Mouse (Mus musculus): ENCODE results near the gene Ddx27. TPM values are rescaled to one million over a fixed set of nuclear protein-coding genes. Genes with fewer than 3 reads are reported as not detected.

Gene Ddx27
- 37.3 and 38.0 TPM in 2 replicates for polyA plus RNA-seq (2015; fragmentation: Nextera tagmentation; extraction: Ambion mirVana)

DNA sequence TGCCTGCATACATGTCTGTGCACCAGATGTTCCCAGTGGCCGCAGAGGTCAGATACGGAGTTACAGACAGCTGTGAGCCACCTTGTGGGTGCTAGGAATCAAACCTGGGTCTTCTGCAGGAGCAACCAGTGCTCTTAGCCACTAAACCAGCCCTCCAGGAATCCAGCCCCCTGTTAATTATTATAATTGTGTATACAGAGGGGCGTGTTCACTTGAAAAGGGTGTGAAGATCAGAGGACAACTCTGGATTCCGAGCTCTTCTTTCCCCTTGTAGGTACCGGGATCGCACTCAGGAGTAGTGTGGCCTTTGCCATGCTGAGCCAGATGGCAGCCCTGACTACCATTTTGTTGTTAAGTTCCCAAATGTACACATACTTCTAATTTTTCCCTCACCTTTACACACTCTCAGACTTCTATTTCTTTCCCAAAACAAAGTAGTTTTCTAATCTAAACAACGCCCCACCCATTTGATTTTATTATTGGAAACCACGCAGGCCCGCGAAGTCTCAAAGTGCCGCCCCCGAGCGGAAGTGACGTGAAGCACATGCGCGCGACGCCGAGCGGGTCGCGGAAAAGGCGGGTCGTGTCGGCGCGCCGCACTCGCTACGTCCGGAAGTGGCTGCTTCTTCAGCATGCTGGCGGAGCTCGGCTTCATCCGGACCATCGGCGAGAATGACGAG is at the start of gene Ddx27:
Ddx27 (plus strand) TSS at position 492 of the 680 bp plus-strand sequence.
- peaks cover 20% of the 10 kb centered on the region for H3K36me3 ChIP-seq
- H3K4me2 ChIP-seq: peak within 1 kb of the TSS; percentile 95
- peak within 1 kb of the TSS; percentile 93 for H3K4me3 ChIP-seq
- peak; percentile 90 for ATAC-seq (ENCODE audit: low FRiP score)
- peak within 1 kb of the TSS; percentile 85 for H3K27ac ChIP-seq
- no peaks in the 10 kb centered on the region for H3K9me3 ChIP-seq
- 0 out of 2 replicates have a peak, but pooled peaks cover 4% of the 10 kb centered on the region for H3K27me3 ChIP-seq
- H3K9ac ChIP-seq: peak within 1 kb of the TSS; percentile 90
- 2% methylated on average over 37 of the region's 37 CpGs for WGBS
- peaks cover 18% of the 10 kb centered on the region for H3K4me1 ChIP-seq (replicated peaks)

DNA sequence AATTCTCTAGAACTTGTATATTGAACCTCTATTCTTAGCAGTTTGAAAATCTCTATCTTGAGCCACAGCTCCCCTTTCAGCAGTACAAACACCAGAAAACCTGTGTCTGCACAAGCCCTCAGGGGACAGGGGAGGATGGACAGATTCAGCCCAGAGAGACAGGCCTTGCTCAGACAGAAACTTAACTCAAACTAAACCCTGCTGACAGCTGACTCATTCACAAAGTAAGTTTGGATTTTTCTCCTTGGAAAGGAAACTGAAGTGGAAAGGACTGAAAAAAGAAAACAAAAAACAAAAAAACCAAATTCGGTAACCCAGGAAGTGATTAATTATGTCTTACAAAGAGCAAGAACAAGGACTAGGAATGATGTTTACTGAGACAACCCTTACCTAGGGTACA is 41.8 kb upstream of the Ddx27 start:
- Histone ChIP-seq H3K9me3 (no peaks in the 10 kb centered on the region), H3K4me3 (no peak overlapping the region), H3K36me3 (no peaks in the 10 kb centered on the region), H3K9ac (no peak overlapping the region), H3K27ac (no peak overlapping the region), H3K4me2 (no peak overlapping the region), H3K4me1 (replicated peaks) (peaks cover 41% of the 10 kb centered on the region), H3K27me3 (no peaks in the 10 kb centered on the region)
- no peak for ATAC-seq (ENCODE audit: low FRiP score)
- 78% methylated on average over 1 of the region's 1 CpGs for WGBS

DNA sequence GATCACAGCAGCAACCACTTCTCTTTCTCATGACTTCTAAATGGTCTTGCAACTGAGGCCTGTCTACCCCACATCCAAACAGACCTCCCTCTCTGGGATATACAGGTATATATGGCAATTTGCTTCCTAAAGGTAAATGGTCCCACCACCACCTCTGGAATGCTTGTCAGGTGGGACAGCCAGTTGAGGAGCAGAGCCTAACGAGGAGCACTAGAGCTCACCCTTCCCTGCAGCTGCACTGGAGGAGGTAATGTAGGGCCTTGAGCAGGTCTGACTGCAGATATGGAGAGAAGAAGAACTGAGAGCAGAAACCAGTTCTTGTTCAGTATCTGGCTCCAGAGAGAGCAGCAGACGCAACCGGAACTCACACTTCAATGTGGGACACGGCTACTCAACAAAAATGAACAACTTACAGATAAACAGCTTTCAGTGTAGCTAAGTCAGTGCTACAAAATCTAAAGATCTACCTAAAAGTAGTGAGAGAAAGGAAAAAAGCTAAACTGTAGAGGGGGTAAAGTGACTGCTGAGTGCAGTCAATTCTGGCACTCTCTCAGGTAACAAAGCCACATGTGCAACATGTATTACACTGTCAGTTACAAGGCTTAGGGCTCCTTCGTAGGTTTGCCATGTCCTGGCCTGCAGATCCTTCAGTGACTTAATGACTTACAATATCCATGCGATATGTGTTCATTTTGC is 40.7 kb upstream of the Ddx27 start:
- peaks cover 41% of the 10 kb centered on the region for H3K4me1 ChIP-seq (replicated peaks)
- no peak for ATAC-seq (ENCODE audit: low FRiP score)
- 79% methylated on average over 6 of the region's 6 CpGs for WGBS
- H3K4me3 ChIP-seq: no peak overlapping the region
- no peaks in the 10 kb centered on the region for H3K27me3 ChIP-seq
- no peak overlapping the region for H3K9ac ChIP-seq
- H3K4me2 ChIP-seq: no peak overlapping the region
- H3K27ac ChIP-seq: peak overlapping the region; percentile 19; the same call in 1 of the 2 replicates
- no peaks in the 10 kb centered on the region for H3K9me3 ChIP-seq
- H3K36me3 ChIP-seq: no peaks in the 10 kb centered on the region

DNA sequence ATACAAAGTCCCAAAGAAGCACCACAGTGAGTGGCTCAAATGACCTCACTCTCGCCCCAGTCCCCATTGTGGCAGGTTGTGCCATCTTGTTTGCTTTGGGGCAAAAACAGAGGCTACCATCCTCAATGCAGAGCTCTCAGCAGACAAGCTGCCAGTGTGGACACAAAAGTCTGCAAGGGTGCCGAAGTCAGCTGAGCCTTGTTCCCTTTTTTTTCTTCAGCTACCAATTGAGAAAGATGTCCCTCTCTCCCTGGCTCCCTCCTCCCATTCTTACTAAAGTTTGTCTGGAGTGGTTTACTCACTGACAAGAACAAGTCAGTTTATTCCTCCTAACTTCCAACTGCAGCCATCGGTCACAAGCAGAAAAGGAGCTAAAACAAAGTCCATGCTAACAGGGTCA is 38.6 kb upstream of the Ddx27 start:
- Histone ChIP-seq H3K27ac (peak overlapping the region; percentile 8), H3K9ac (no peak overlapping the region), H3K4me1 (replicated peaks) (peaks cover 41% of the 10 kb centered on the region), H3K36me3 (no peaks in the 10 kb centered on the region), H3K9me3 (no peaks in the 10 kb centered on the region), H3K4me3 (no peak overlapping the region), H3K4me2 (no peak overlapping the region), H3K27me3 (no peaks in the 10 kb centered on the region)
- WGBS: 77% methylated on average over 3 of the region's 3 CpGs
- ATAC-seq (ENCODE audit: low FRiP score): no peak

DNA sequence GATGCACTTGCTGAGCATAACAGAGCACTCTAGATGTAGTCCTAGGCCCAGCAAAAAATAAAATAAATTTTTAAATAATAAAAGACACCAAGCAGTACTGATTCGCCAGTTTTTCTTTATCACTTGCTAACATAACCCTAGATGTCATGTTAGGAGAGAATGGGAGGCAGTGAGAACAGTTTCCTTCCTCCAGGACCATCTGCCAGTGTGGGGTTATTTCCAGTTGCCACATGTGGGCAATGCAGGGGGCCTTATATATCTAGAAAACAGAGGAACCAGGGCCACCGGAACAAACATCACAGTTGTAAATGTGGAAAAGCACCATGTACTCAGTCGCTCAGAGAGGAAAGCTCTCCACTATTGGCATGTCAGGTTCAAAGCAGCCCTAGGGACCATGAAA is 37.5 kb upstream of the Ddx27 start:
- Histone ChIP-seq H3K4me1 (replicated peaks) (peaks cover 41% of the 10 kb centered on the region), H3K9me3 (no peaks in the 10 kb centered on the region), H3K4me2 (no peak overlapping the region), H3K27ac (peak overlapping the region; percentile 18; the same call in 1 of the 2 replicates), H3K9ac (no peak overlapping the region), H3K36me3 (no peaks in the 10 kb centered on the region), H3K4me3 (no peak overlapping the region), H3K27me3 (no peaks in the 10 kb centered on the region)
- ATAC-seq (ENCODE audit: low FRiP score): no peak
- WGBS: 73% methylated on average over 3 of the region's 3 CpGs

DNA sequence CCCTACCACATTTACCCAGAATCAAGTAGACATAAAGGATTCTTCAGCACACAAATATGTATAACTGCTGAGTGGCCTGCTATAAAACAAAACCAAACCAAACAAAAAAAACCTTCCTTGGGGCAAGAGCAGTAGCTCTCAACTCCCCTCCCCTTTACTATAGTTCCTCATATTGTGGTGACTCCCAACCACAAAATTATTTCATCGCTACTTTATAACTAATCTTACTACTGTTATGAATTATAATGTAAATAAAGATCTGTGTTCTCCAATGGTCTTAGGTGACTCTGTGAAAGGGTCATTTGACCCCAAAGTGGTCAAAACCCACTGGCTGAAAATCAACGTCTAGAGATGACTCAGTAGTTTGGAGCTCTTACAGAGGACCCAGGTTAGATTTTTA is 34.8 kb upstream of the Ddx27 start:
- 86% methylated on average over 2 of the region's 2 CpGs for WGBS
- Histone ChIP-seq H3K4me1 (replicated peaks) (peaks cover 30% of the 10 kb centered on the region), H3K27me3 (no peaks in the 10 kb centered on the region), H3K9ac (no peak overlapping the region), H3K9me3 (no peaks in the 10 kb centered on the region), H3K4me3 (no peak overlapping the region), H3K4me2 (no peak overlapping the region), H3K27ac (no peak overlapping the region), H3K36me3 (no peaks in the 10 kb centered on the region)
- no peak for ATAC-seq (ENCODE audit: low FRiP score)

DNA sequence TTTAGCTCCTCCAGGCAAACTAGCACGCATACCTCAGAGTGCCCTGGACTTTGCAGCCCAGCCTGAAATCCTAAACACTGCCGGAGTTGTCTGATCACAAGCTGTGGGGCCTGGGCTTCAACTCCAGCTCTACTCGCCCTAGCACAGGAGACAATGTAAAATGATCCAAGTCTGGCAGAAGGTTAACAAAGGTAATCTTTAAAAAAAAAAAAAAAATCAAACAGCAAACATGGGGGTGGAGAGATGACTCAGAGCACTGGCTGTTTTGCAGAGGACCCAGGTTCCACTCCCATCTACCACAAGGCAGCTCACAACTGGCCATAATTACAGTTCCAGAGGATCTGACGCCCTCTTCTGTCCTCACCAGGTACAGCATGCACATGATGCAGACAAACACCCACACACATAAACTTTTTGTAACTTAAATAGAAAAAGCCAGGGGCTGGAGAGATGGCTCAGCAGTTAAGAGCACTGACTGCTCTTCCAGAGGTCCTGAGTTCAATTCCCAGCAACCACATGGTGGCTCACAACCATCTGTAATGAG is 31.6 kb upstream of the Ddx27 start:
- H3K4me2 ChIP-seq: no peak overlapping the region

DNA sequence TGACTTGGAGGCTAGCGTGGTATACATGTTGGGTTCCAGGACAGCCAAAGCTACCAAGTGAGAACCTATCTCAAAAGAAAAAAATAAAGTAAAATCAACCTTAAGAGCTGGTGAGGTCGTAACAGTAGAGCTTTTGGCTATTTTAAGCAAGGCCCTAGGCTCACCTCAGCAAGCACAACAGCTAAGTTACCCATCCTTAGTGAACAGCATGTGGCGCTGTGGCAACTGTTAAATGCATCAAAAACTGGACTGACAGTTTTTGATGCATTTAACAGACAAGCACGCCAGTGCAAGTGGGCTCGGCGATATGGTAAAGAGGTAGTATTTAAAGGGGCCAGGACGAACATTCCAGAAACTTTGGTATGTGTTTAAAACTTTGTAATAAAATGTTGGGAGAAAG is 24.1 kb upstream of the Ddx27 start:
- ATAC-seq (ENCODE audit: low FRiP score): no peak
- Histone ChIP-seq H3K4me1 (replicated peaks) (peaks cover 40% of the 10 kb centered on the region), H3K4me3 (no peak overlapping the region), H3K27ac (no peak overlapping the region), H3K9me3 (no peaks in the 10 kb centered on the region), H3K4me2 (no peak overlapping the region), H3K36me3 (no peaks in the 10 kb centered on the region), H3K27me3 (no peaks in the 10 kb centered on the region), H3K9ac (no peak overlapping the region)
- 92% methylated on average over 7 of the region's 7 CpGs for WGBS

More for the DNA sequence above, 31.6 kb upstream of the Ddx27 start:
- no peaks in the 10 kb centered on the region for H3K27me3 ChIP-seq
- no peak overlapping the region for H3K9ac ChIP-seq
- H3K9me3 ChIP-seq: no peaks in the 10 kb centered on the region
- ATAC-seq (ENCODE audit: low FRiP score): no peak
- H3K4me3 ChIP-seq: no peak overlapping the region
- H3K27ac ChIP-seq: no peak overlapping the region
- H3K36me3 ChIP-seq: no peaks in the 10 kb centered on the region
- H3K4me1 ChIP-seq (replicated peaks): no peaks in the 10 kb centered on the region
- 90% methylated on average over 4 of the region's 4 CpGs for WGBS

DNA sequence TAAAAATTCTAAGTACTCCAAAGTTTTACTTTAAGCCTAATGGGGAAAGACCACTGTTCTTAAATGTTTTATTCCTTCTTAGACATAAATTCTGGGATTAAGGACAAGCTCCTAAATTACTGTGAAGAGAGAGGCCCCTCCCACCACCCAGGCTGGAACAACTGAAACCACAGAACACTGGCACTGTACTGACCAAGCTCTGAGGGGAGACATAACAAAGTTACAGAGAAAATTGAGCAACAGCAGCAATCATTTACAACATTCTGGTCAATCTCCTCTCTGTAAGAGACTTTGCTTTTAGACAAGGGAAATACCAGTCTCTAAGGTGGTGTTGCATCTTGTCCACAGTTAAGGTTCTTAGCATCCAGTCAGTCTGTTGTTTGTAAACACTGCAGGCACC is 23.0 kb upstream of the Ddx27 start:
- Histone ChIP-seq H3K9ac (peak overlapping the region; percentile 39; the same call in 1 of the 2 replicates), H3K4me3 (no peak overlapping the region), H3K27me3 (no peaks in the 10 kb centered on the region), H3K4me1 (replicated peaks) (peaks cover 46% of the 10 kb centered on the region), H3K36me3 (no peaks in the 10 kb centered on the region), H3K27ac (no peak overlapping the region; the same call in 1 of the 2 replicates), H3K4me2 (no peak overlapping the region), H3K9me3 (no peaks in the 10 kb centered on the region)
- no peak for ATAC-seq (ENCODE audit: low FRiP score)

DNA sequence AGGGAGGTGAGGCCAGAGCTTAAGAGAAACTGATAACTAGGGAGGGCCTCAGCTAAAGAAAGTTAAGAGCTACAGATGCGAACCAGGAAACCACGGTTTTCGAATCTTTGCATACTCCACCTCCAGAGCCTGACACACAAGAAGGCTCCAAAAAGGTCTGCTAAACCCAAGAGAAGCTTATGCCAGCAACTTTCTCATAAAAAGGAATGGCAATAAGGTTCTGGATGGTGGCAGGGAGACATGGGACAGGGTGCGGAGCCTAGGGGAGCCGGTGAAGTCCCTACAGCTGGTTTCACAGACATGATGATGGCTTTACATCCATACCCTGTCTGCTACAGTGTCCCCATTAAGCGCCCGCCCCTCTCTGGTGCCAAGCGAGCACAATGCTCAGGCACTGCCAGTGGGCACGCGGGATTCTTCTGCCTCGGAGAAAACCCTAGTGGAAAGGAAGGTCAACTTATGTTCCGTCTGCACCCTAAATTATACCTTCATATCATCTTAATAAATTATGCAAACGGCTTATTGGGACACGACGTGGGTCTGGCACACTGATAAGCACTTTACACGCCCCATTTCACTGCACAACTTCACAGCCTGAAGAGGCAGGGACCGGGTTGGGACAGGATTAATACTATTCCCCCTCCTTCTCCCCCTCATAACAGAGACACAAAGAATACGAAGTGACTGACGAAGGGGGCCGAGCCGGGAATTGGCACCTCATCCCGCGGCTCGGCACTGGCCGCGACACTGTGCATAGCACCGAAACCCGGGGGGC is 19.8 kb upstream of the Ddx27 start:
- H3K4me2 ChIP-seq: peak overlapping the region; percentile 92
- H3K27me3 ChIP-seq: no peaks in the 10 kb centered on the region
- H3K9ac ChIP-seq: peak overlapping the region; percentile 99
- peak overlapping the region; percentile 97 for H3K27ac ChIP-seq
- peaks cover 43% of the 10 kb centered on the region for H3K4me1 ChIP-seq (replicated peaks)
- H3K4me3 ChIP-seq: peak overlapping the region; percentile 95
- H3K9me3 ChIP-seq: no peaks in the 10 kb centered on the region
- ATAC-seq (ENCODE audit: low FRiP score): peak; percentile 43
- no peaks in the 10 kb centered on the region for H3K36me3 ChIP-seq
- 5% methylated on average over 28 of the region's 28 CpGs for WGBS

DNA sequence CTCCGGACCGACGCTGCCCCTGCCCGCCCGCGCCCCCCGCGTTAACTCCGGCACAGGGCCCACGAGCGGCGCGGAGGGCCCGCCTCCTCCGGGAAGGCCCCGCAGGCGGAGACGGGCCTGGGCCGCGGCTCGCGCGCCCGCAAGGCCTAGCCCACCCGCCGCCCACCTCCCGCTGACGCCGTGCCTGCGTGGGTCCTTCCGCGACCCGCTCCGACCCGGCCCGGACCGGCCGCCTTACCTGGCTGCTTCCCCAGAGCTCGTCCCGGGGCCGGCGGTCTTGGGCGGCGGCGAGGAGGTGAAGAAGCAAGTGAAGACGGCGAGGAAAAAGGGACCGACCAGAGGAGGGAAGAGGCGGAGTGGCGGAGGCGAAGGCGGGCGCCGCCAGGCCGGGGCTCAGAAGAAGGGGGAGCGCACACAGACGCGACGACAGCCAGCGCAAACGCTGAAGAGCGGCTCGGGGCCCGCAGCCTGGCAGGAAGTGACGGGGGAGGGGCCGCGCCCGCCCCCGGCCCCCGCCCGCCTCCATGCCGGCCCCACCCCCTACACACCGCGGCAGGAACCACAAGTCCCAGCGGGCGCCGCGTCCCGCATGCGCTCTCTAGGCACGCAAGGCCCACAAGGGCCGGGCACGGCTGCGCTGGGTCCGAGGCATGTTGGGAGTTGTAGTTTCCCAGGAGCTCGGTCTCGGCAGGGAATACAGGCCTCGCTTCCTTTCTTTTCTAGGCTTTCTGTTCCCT is 19.0 kb upstream of the Ddx27 start, which contains the start of gene Stau1:
Stau1 (minus strand) TSS at position 504 of the 737 bp plus-strand sequence.
- no peaks in the 10 kb centered on the region for H3K9me3 ChIP-seq
- H3K9ac ChIP-seq: peak within 1 kb of the TSS; percentile 99
- peaks cover 43% of the 10 kb centered on the region for H3K4me1 ChIP-seq (replicated peaks)
- H3K27ac ChIP-seq: peak within 1 kb of the TSS; percentile 97
- peak within 1 kb of the TSS; percentile 92 for H3K4me2 ChIP-seq
- H3K4me3 ChIP-seq: peak within 1 kb of the TSS; percentile 95
- WGBS: under 1% methylated on average over 87 of the region's 88 CpGs
- H3K36me3 ChIP-seq: no peaks in the 10 kb centered on the region
- no peaks in the 10 kb centered on the region for H3K27me3 ChIP-seq
- peak; percentile 99 for ATAC-seq (ENCODE audit: low FRiP score)
